11 mouse cellular contexts compared by ENCODE assay signal in the genomic region with DNA sequence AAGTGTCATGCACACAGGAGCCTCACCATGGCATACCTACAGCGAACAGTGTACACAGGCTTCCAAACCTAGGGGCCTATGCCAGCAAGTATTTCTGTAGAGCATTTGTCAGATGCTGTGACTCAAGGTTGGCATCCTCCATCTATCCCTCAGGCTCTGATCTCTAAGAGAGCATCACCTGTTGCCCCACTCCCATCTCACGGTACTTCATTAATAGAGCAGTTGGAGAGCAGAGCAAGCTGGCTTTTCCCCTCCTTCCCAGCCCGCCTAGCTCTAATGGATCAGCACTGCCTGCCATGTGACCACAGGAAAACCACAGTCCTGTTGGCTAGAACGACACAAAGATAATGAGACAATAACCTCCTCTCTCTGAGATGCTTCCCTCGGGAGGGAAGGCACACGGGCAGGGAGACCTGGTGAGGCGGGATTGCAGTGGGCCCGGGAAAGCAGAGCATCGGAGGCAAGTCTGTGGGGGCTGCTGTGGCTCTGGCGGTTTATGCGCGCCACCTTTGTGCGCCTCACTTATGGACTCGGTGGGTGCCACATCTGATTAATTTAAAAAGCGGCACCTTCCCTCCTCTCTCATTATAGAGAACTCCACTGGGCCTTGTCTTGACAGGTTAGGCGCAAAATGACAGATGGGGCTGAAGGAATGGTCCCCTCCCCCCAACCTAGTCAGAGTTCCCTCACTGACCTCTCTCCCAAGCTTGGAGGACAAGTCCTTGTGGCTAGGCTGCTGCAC.
DNase-seq lines count a peak whose midpoint lies in the region; ATAC-seq and TF ChIP-seq lines count a peak whose summit lies in the region.
"Had no signal": no experiment of that assay in that cellular context is flagged by ENCODE, and none has a peak within 500 bp of the region (broad histone marks: within the 10 kb centered on the region; RNA-seq: fewer than 3 reads in every experiment).

No protein-coding gene starts in this region.

- peak; percentile 70 for ATAC-seq in forebrain, embryonic 11.5 days (replicated peaks; ENCODE audit: low FRiP score)
- peak; percentile 84 for ATAC-seq in midbrain, embryonic 15.5 days (replicated peaks)
- no peak for ATAC-seq in intestine, embryonic 16.5 days

- peak overlapping the region; percentile 43 to 46; a peak in 3 of 4 replicates for H3K4me3 ChIP-seq in ES-E14 (ENCODE audit: insufficient read depth in 1 of 2, low read depth in 1 of 2, low read length in 2 of 2, poor library complexity in 1 of 2, severe bottlenecking in 1 of 2)
- no peak overlapping the region for H3K4me3 ChIP-seq in forebrain, embryonic 11.5 days (ENCODE audit: low read depth, low read length)
- H3K4me3 ChIP-seq in midbrain, embryonic 15.5 days, result no peak overlapping the region
- no peak overlapping the region for H3K4me3 ChIP-seq in intestine, embryonic 16.5 days (ENCODE audit: low read length)
- H3K4me3 ChIP-seq: heart, adult 2 months; layer of hippocampus, adult 2 months had no signal

- peak; percentile 6 for DNase-seq in ES-E14 (ENCODE audit: low read depth, low spot score)
- DNase-seq in cerebellum, adult 11-12 months, result peak; percentile 20
- no peak for DNase-seq in forebrain, embryonic 11.5 days (ENCODE audit: low spot score)
- no peak for DNase-seq in frontal cortex, postnatal 36 days (ENCODE audit: low spot score in 2 of 2)
- DNase-seq in kidney, postnatal 14 days, result no peak
- DNase-seq: heart, adult 2 months; thymus, postnatal 36 days had no signal

- H3K36me3 ChIP-seq in ES-E14 (ENCODE audit: control insufficient read depth, insufficient read depth, low read length, poor library complexity, severe bottlenecking), result no peaks in the 10 kb centered on the region
- no peaks in the 10 kb centered on the region for H3K36me3 ChIP-seq in forebrain, embryonic 11.5 days (ENCODE audit: control insufficient read depth, insufficient read depth, low read length)
- no peaks in the 10 kb centered on the region for H3K36me3 ChIP-seq in midbrain, embryonic 15.5 days (replicated peaks)
- no peaks in the 10 kb centered on the region for H3K36me3 ChIP-seq in intestine, embryonic 16.5 days (ENCODE audit: control insufficient read depth, insufficient read depth, low read length)

- WGBS in forebrain, embryonic 11.5 days, result 58% methylated on average over 16 of the region's 16 CpGs
- WGBS in midbrain, embryonic 15.5 days, result 27% methylated on average over 16 of the region's 16 CpGs
- 52% methylated on average over 16 of the region's 16 CpGs for WGBS in intestine, embryonic 16.5 days

- in situ Hi-C loops in ES-E14 (cut with MboI; ENCODE audit: low sequenced_read_pairs in 2 of 2, unreplicated experiment in 2 of 2), result no loop called here

- no peak overlapping the region for H3K27ac ChIP-seq in ES-E14 (ENCODE audit: insufficient read depth, low read depth, low read length, poor library complexity, severe bottlenecking)
- no peak overlapping the region for H3K27ac ChIP-seq in forebrain, embryonic 11.5 days (ENCODE audit: low read depth, low read length)
- 0 out of 2 replicates have a peak overlapping the region, but pooled peaks have one; percentile 42 for H3K27ac ChIP-seq in midbrain, embryonic 15.5 days
- H3K27ac ChIP-seq in intestine, embryonic 16.5 days (ENCODE audit: low read length), result no peak overlapping the region
- H3K27ac ChIP-seq: heart, adult 2 months; layer of hippocampus, adult 2 months; liver, embryonic 14.5 days had no signal

- no peak overlapping the region for H3K9ac ChIP-seq in ES-E14 (ENCODE audit: insufficient read depth, low read depth, low read length, poor library complexity, severe bottlenecking)
- no peak overlapping the region for H3K9ac ChIP-seq in forebrain, embryonic 11.5 days (ENCODE audit: low read length)
- no peak overlapping the region for H3K9ac ChIP-seq in midbrain, embryonic 15.5 days
- H3K9ac ChIP-seq in intestine, embryonic 16.5 days (ENCODE audit: low read depth, low read length), result no peak overlapping the region
- H3K9ac ChIP-seq: liver, embryonic 14.5 days had no signal

- no peak overlapping the region for H3K4me2 ChIP-seq in forebrain, embryonic 11.5 days (ENCODE audit: low read depth, low read length, severe bottlenecking)
- H3K4me2 ChIP-seq in midbrain, embryonic 15.5 days, result peak overlapping the region; percentile 37
- no peak overlapping the region for H3K4me2 ChIP-seq in intestine, embryonic 16.5 days (ENCODE audit: low read depth, low read length)

- no peaks in the 10 kb centered on the region for H3K27me3 ChIP-seq in forebrain, embryonic 11.5 days (ENCODE audit: control insufficient read depth, insufficient read depth, low read length)
- no peaks in the 10 kb centered on the region for H3K27me3 ChIP-seq in midbrain, embryonic 15.5 days (replicated peaks)
- H3K27me3 ChIP-seq in intestine, embryonic 16.5 days (replicated peaks; ENCODE audit: control insufficient read depth, insufficient read depth, low read length), result no peaks in the 10 kb centered on the region

- H3K4me1 ChIP-seq in ES-E14 (ENCODE audit: control insufficient read depth in 2 of 2, insufficient read depth in 2 of 2, low read length in 2 of 2, poor library complexity in 1 of 2), result no peaks in the 10 kb centered on the region
- no peaks in the 10 kb centered on the region for H3K4me1 ChIP-seq in forebrain, embryonic 11.5 days (replicated peaks; ENCODE audit: control insufficient read depth, insufficient read depth, low read length)
- peaks cover 8% of the 10 kb centered on the region; the same call in 1 of the 2 replicates for H3K4me1 ChIP-seq in midbrain, embryonic 15.5 days
- H3K4me1 ChIP-seq in intestine, embryonic 16.5 days (ENCODE audit: control insufficient read depth, insufficient read depth, low read length), result no peaks in the 10 kb centered on the region

- H3K9me3 ChIP-seq in ES-E14 (ENCODE audit: control insufficient read depth, insufficient read depth, low read depth, low read length), result no peaks in the 10 kb centered on the region
- no peaks in the 10 kb centered on the region for H3K9me3 ChIP-seq in forebrain, embryonic 11.5 days (ENCODE audit: control insufficient read depth, low read length)
- H3K9me3 ChIP-seq in midbrain, embryonic 15.5 days, result no peaks in the 10 kb centered on the region
- H3K9me3 ChIP-seq in intestine, embryonic 16.5 days (ENCODE audit: control insufficient read depth, low read length), result no peaks in the 10 kb centered on the region

TF ChIP-seq in ES-E14, 5 proteins besides CTCF, POLR2A, EP300 and RAD21:
- no peak for TF ChIP-seq MAFK (IDR thresholded peaks at IDR 0.05; ENCODE audit: insufficient read depth, low read depth, low read length)
- no peak for TF ChIP-seq HCFC1 (IDR thresholded peaks at IDR 0.05; ENCODE audit: borderline replicate concordance, insufficient read depth, low read length)
- TF ChIP-seq ZC3H11A (IDR thresholded peaks at IDR 0.05; ENCODE audit: borderline replicate concordance, low read depth, low read length), result no peak
- TF ChIP-seq ZNF384 (IDR thresholded peaks at IDR 0.05; ENCODE audit: low read depth, low read length), result no peak
- TF ChIP-seq CHD2 (IDR thresholded peaks at IDR 0.05; ENCODE audit: low read depth, low read length), result no peak
TF ChIP-seq in ES-E14: peak in this region for 0.

Comparison
In these comparisons a context has a peak if more than half of its experiments do, and no peak if none do; other contexts are left out.
1. DNase-seq: peak in ES-E14 (single experiment) and cerebellum, adult 11-12 months (single experiment); none in forebrain, embryonic 11.5 days (single experiment), frontal cortex, postnatal 36 days (0 of 2) and kidney, postnatal 14 days (single experiment).
2. H3K4me3 ChIP-seq: peak in ES-E14 (2 of 2); none in forebrain, embryonic 11.5 days (single experiment), midbrain, embryonic 15.5 days (single experiment) and intestine, embryonic 16.5 days (single experiment).